Mouse (Mus musculus) kidney, adult 8-10 months (tissue): ENCODE results near the gene Dennd5b.
"Not testable (repeated sequence)": the region's sequence is repeated elsewhere in the genome, so short reads cannot be mapped to it uniquely, and the experiment has no call there.

Experiments
- DNase-seq, 2 experiments: peaks; one replicate each; pipeline ENCODE4 v3.0.0; 2022

Dennd5b gene

DNA sequence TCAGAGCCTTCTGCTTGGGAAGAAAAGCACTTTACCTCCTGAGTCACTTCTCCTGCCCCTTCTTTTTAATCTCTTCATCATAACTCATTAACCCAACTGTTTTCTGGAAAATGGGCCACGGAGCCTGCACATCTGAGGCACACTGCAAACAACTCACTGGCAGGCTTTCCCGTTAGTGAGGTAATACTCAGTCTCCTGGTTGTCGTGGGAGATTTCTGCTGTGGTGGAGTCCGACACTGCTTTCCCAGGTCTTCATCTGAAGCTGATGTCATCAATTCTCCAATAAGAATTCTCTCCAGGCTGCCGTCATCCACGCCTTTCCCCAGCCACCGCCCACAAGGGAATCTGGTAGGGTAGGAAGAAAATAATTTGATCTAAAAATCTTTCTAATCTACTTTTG, 96.5 kb downstream of the Dennd5b start:
- no peak for DNase-seq

DNA sequence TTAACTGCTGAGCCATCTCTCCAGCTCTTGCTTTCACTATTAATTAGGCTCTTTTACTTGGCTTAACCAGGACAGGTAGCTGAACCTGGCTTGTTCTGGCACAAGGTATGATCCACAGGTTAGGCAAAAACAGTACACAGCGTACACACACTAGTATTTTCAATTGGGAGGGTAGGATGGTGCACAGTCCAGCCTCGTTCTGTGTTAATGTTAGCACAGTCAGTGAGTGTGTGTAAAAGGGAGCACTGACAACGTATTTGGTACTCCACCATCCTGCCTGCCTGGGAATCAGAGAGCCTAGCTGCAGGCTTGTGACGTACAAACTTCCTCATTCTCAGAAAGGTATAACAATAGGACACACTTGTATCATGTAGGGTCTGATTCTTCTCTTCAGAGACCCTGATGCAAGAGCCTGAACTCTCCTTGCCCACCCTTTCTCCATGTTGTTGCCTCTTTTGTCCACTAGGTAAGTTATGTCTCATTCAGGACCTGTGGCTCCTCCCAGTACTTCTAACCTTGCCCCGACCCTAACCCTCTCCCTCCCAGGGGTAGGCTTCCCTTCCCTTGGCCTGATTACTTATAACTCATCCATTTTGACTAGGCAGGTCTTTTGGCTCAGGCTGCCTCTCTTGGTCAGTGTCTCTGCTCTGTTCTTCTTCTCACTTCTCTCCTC, 107.0 kb downstream of the Dennd5b start:
- no peak for DNase-seq

GRCm38 (mm10) chr6:148993117-148994077, 108.1 kb downstream of the Dennd5b start:
- DNase-seq, result peak in 1 of 2 experiments; percentile 13

DNA sequence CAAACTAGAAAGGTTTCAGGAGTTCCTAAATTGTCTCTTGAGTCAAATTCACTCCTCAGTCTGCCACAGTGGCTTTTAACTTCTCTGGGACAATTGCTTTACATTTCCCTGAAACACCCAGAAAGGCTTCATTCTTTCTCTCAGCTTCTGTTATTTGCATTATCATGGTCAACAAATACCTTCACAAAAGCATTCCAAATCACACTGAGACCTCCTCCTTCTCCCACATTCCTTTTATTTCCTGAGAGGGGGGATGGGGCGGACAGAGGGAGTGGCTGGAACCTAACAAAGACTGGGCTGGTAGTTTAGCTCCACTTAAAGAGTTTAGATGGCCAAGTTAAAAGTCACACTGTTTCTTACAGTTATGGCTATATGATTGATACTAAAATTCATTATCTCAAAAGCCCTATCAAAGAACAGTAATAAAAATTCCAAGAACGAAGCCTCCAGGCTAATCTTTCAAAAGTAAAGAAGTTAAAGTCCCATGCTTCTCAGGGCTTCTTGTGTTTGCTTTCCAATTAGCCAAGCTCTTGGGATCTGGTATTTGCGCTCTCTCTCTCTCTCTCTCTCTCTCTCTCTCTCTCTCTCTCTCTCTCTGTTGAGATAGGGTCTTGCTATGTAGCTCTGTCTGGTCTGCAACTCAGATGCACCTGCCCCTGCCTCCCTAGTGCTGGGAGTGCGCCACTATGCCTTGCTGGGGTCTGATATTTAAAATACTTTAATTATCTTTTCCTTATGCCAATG, 108.9 kb downstream of the Dennd5b start:
- no peak for DNase-seq

DNA sequence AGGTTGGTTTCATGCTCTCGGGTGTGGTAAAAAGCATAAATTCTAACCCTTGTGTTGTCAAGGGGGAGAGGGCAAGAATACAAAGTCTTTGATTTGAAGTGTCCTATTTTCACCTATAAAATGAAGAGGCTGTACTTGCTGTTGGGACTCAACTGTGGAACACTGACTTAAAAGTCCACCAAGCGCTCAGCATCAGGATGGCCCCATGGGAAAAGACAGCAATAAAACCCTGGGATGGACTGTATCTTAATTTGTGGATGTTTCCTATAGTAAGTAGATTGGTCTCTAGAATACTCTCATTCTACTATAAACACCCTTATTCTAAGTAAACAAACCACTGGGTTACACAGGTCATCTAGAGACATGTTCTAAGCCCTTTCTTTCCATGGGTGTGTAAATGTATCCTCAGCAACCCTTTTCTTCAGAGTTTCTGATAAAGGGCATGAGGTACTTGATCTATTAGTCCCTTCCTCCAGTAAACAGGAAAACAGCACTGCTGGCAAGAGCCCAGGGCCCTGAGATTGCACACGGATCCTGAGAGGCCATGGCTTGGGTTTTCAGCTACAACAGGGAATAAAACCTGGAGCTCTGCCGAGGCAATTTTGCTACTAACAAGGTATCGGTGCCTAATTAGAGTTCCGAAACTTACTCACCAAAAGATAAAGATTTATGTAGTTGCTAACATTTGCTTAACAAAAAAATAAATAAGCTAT, 109.7 kb downstream of the Dennd5b start:
- DNase-seq, result no peak

DNA sequence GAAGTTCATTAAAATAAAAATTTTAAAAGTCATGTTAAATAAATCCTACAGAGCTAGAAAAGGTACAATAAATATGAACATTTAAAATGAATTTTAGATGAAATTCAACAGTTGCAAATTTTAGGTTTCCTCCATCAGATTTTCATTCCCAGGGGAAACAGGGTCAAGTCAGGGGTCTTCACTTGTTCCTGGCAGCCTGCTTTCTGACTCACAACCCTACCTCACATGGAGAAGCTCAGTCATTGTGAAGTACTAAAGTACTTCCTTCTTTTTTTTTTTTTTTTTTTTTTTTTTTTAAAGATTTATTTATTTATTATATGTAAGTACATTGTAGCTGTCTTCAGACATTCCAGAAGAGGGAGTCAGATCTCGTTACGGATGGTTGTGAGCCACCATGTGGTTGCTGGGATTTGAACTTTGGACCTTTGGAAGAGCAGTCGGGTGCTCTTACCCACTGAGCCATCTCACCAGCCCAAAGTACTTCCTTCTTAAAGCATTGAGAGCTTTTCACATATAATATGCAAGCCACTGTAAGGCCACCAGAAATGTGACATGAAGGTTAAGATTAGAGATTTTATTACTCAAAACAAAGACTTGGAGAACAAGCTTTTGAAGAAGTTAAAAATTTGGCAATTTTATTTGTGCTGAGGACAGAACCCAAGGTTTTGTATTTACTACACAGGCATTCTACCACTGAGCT, 111.5 kb downstream of the Dennd5b start:
- not testable (repeated sequence) for DNase-seq

DNA sequence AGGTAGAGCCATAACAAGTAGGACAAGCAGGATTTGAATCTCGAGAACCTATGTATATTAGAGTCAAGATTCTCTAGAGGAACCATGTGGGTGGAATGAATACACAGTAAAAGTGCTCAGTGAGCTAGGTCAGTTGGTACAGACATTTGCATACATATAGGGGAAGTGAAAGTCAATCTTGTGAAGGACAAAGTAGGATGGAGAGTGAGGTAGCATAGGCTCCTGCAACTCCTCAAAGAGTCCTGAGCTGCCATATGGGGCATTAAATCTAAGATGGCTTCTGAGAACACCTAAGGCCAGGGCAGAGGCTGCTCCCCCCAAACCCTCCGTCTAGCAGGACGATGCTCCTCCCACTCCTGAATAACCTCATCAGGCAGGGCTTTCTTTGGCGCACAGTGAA, 115.5 kb downstream of the Dennd5b start:
- no peak for DNase-seq

- DNase-seq, result no peak
These were observed 121.0 kb downstream of the Dennd5b start for GRCm38 (mm10) chr6:148980495-148980894.

DNA sequence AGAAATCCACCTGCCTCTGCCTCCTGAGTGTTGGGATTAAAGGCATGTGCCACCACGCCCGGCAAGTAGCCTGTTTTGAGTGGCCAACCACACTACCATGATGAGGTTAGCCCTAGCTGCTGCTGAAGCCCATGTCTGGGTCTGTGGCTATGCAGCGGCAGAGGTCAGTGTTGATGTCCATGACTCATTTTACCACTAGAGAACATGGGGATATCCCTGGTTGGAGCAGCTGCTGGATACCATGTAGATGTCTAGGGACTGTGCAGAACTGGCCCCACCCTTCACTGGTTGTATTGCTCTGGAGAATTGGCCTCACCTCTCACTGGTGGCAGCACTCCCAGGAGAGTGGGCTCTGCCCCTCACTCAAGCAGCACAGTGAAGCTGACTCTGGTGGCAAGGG, 126.4 kb downstream of the Dennd5b start:
- DNase-seq, result no peak

DNA sequence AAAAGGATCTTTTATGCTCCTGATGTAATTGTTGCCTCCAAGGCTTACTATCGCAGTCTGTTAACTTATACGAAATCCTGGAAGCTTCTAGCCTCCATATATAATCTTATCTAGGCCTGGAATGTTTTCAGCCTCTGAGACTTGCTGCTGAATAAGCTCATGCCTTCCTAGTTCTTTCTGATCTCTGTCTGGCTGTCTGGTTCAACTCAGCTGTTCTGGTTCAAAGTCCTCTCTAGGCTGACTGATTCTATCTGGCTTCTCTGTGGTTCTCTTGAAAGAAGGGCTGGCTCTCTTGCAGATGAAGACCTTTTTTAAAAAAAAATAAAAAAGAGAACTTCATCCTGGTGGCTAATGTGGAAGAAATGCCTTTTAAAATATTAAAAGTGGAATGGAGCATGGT, 128.6 kb downstream of the Dennd5b start:
- peak; percentile 28 to 32 for DNase-seq

GRCm38 (mm10) chr6:148972059-148972848, 129.2 kb downstream of the Dennd5b start:
- DNase-seq, result no peak

DNA sequence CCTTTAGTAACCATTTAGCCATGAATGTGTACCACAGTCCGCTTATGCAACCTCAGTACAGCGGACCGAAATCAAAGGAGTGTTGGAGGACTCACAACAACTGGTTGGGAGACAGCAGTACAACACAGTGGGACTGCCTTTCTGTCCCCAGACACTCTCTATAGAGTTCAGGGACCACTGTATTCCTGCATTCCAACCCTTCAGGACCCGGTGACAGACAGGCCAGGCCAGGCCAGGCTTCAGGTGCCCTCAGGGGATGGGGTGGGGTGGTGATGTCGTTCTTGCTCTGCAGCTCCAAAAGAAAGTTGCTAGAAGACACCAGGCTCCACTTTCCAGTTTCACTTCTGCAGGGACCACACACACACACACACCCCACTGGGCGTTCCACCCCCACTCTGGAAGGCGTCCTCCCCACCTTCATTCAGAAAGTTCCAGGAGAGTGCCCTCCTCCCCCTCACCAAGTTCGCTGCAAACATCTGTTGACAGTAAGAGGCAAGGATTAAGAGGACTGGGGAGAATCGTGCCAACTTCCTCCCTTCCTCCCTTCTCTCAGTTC, 130.0 kb downstream of the Dennd5b start:
- DNase-seq, result no peak

DNA sequence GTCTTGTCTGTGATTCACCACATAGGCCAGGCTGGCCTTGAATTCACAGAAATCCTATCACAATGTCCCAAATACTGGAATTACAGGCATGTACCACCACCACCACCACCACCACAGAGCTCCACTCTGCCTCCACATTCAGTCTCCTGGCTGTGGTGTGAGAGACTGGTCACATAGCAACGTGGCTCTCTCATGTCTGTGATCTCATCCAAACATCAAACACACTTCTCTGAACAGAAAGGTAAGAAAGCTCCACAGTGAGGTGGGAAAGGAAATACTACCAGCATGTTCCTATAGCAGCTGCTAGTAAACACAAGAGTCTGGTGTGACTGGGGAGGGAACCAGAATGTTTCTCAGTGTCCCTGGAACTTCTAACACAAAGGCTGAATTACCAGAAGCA, 140.2 kb downstream of the Dennd5b start:
- no peak for DNase-seq

DNA sequence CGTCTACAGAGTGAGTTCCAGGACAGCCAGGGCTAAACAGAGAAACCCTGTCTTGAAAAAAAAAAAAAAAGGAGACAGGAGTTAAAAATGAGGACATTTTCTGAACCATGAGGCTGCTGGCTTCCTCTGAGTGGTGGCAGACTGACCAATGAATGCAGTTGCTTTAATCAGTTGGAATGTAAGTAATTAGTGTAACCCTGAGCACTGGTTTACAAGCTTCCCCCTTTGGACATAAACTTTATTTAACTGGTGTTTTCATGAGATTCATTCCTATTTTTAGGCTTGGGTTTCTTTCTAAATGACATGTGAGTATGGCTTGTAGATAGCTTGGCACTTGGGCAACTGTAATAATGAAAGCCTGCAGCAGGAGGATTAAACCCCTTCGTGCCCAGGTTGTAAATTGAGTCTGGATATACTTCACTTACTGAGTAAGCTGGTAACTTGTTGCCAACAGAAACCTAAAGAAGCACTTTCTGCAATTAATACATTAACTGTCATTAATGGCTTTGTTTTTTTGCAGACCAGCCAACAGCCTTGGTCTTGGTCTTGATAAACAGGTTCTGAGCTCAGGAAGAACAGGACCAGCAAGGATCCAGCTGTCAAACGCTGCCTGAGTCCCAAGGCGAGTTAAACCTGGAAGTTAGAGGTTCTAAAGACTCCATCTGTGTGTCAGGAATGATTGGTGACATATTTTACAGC, 141.8 kb downstream of the Dennd5b start:
- DNase-seq, result no peak

GRCm38 (mm10) chr6:148958712-148959111, 142.8 kb downstream of the Dennd5b start:
- DNase-seq, result no peak

DNA sequence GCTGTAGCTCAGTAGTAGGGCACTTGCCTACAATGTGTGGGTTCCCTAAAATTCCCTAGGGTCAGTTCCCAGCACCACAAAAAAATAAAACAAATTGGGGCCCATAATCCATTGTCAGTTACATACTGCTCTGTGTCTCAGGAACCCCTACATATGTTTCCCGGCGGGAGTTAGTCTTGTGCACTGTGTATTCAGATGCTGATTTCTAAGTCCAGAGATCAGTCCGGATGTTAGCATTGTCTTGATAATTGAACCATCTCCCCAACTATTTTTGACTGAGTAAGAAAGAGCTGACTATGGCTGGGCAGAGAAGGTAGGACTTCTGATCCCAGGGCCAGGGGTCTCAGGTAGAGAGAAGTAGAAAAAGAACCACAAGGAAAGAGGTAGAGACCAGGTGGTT, 144.4 kb downstream of the Dennd5b start:
- no peak for DNase-seq

DNA sequence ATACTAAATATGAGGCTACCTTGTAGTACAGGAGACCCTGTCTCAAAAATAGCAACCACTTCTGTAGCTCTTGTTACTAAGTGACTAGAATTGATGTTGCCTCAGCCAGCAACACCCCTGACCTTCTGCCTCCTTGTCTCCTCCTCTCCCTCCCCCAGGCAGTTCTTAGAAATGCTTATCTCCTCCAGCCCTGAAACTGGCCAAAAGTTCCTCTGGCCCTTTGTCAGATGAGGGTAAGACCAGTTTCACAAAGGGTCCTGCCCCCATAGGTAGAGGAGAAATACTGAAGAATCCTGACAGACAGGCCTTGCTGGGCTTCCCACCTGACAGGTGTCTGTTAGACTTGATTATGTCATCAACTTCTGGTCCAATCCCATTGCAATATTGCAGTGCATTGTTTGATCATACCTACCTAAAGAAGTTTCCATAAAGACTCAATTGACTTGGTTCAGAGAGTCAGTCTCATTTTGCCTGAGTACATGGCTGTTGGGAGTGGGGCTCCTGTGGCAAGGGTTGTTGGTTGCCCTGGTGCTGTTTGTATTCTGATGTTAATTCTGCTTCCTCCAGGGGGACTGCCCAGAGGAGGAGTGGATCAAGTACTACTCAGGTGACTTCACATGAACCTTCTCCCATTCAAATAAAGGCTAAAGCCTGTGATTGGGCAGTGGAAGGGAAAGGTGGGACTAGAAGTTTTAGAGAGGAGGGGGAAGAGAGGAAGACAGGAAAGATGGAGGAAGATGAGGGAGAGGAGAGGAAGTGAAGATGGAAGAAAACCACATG, 145.6 kb downstream of the Dennd5b start:
- DNase-seq, result no peak

DNA sequence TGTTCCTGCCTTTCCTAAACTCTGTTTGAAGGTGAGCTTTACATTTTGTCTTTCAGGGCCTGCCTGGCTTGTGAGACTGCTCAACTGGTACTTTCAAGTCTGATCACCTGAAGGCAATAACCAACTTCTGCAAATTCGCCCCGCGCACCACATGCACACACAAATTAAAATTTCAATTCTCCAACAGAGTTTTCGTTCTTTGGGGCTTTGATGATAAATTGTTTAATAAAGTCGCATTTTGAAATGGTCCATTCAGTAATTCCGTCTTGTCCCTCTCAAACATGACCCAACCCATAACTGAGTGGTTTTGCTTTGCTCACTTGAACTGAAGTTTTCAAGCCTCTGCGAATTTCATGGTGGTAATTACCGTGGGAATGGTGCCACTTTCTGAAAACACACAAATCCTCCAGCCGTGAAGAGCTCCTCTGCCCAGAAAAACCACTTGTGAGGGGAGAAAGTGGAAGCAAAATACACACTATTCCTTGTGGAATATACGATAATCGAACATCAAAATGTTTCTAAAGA, 154.5 kb downstream of the Dennd5b start:
- DNase-seq, result no peak

DNA sequence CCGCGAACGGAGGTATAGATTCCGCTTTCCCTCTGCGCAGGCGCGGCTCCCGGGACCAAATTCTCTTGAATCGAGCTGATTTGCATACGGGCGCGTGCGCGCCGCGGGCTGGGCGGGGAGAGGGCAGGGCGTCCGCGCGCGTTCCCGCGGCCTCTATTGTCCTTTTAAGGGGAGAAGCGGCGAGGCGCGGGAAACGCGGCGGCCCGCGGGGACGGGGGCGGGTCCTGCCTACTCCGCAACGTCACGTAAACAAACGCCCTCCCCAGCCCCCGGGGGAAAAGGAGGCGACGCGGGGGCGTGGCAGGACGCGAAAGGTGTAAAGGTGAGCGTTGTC, 155.1 kb downstream of the Dennd5b start, which contains the start of gene Sinhcaf:
TSS of gene Sinhcaf (minus strand) at position 59 of the 334 bp plus-strand sequence.
- peak; percentile 98 to 99 for DNase-seq
